Mouse (Mus musculus) spleen, adult 2 months (tissue): ENCODE measurements around the gene Grasp.

Source experiments
- CTCF ChIP-seq: fragments of 200-500 bp; IDR thresholded peaks from 2 replicates; pipeline ENCODE4 v1.5.1; 2011; ENCODE audit warnings: mild to moderate bottlenecking, inconsistent platforms; ENCODE audit not compliant: insufficient read depth, insufficient read length, insufficient replicate concordance; ENCODE audit errors: extremely low read depth
- POLR2A ChIP-seq: fragments of 200-500 bp; IDR thresholded peaks from 2 replicates; pipeline ENCODE4 v1.6.1; 2011; ENCODE audit warnings: low read depth, low read length, inconsistent platforms

- peak; percentile 65 for TF ChIP-seq POLR2A
- TF ChIP-seq CTCF, result peak; percentile 6; the same call in 1 of the 2 replicates
These were observed 22.5 kb downstream of the Grasp start for GRCm38 (mm10) chr15:101246231-101247154.
